Mouse (Mus musculus) kidney, embryonic 16.5 days (tissue): Measurements from ENCODE around the gene Pde4d. TPM values are rescaled to one million over a fixed set of nuclear protein-coding genes. Genes with fewer than 3 reads are reported as not detected.

Experiments used
- ATAC-seq: fragments of 200-750 bp; cut with Nextera tagmentation; 2 replicates; pipeline ENCODE4 v1.8.0; 2017; ENCODE audit warnings: moderate TSS enrichment; ENCODE audit not compliant: low FRiP score, low TSS enrichment
- H3K27ac ChIP-seq: fragments of 300-500 bp; sonication (generic); 2 replicates; pipeline ENCODE4 v1.5.1; 2014; ENCODE audit warnings: low read length
- H3K27me3 ChIP-seq: fragments of 300-500 bp; sonication (generic); 2 replicates; pipeline ENCODE4 v1.6.1; 2014; ENCODE audit warnings: low read length, control low read depth, mixed read lengths; ENCODE audit not compliant: insufficient read depth
- H3K36me3 ChIP-seq: fragments of 300-500 bp; sonication (generic); 2 replicates; pipeline ENCODE4 v1.6.1; 2014; ENCODE audit warnings: low read length, control low read depth, mixed read lengths; ENCODE audit not compliant: insufficient read depth
- H3K4me1 ChIP-seq: fragments of 300-500 bp; sonication (generic); 2 replicates; pipeline ENCODE4 v1.6.1; 2014; ENCODE audit warnings: low read length, control low read depth, mixed read lengths; ENCODE audit not compliant: insufficient read depth
- H3K4me2 ChIP-seq: fragments of 300-500 bp; sonication (generic); replicated peaks from 2 replicates; pipeline ENCODE4 v1.6.1; 2014; ENCODE audit warnings: low read depth, low read length
- H3K4me3 ChIP-seq: fragments of 300-500 bp; sonication (generic); 2 replicates; pipeline ENCODE4 v1.5.1; 2014; ENCODE audit warnings: mild to moderate bottlenecking, low read length
- H3K9ac ChIP-seq: fragments of 300-500 bp; sonication (generic); replicated peaks from 2 replicates; pipeline ENCODE4 v1.6.1; 2014; ENCODE audit warnings: low read length
- H3K9me3 ChIP-seq: fragments of 300-500 bp; sonication (generic); 2 replicates; pipeline ENCODE4 v1.6.1; 2016; ENCODE audit warnings: low read length, control low read depth
- WGBS: fragments of 180-500 bp; shearing (Covaris S2); extraction: QIAGEN DNeasy Blood & Tissue Kit; methylation state at CpG from one replicate; pipeline ENCODE4 v1.1.7; 2014; 5-methylcytosine and 5-hydroxymethylcytosine counted together
- polyA plus RNA-seq: library from polyadenylated mRNA; unstranded; fragments of >200 nt; fragmentation: Nextera tagmentation; extraction: Ambion mirVana; gene quantifications from 2 replicates; pipeline ENCODE4 v1.2.1, GENCODE M21; 2015

The Pde4d gene
- polyA plus RNA-seq, 1 experiment from 2014 or later: 11.1 TPM

DNA sequence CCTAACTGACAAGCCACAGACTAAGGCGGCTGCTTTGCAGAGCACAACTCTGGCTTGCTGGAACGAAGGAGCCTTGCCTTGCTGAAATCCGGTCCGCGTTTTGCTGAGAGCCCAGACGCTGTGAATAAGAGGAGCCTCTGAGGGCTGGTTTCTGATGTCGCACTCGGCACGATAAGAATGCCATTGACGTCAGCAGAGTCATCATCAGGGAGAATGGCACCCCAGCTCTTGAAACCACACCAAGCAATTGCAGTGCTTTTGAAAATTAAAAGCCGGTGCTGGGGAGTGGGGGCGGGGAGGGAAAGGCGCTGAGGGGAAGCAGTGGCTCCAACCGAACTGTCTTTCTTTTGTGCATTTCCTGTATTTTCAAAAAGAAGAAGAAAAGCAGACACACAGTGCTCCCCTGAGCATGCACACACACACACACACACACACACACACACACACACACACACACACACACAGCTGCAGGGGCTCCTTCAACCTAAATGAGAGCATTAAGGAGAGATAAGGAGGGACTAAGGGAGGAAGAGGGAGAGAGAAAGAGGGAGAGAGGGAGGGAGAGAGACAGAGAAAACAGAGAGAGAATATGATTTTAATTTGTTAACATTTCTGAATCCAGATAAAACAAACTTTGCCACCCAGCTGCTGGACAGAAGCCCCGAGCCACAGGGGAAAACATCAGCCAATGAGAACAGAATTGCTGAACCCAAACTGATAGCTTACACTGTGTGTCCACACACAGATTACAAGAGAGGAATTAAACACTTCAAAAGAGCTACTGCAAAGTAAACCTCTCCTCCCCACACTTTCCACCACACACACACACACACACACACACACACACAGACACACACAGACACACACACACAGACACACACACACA is 1372.9 kb downstream of the Pde4d start:
- Histone ChIP-seq H3K9ac (peak overlapping the region; percentile 67), H3K4me2 (peak overlapping the region; percentile 55), H3K4me3 (peak overlapping the region; percentile 39), H3K9me3 (no peaks in the 10 kb centered on the region), H3K27ac (peak overlapping the region; percentile 96), H3K4me1 (peaks cover 31% of the 10 kb centered on the region), H3K36me3 (no peaks in the 10 kb centered on the region), H3K27me3 (no peaks in the 10 kb centered on the region)
- peak; percentile 96 for ATAC-seq
- under 1% methylated on average over 15 of the region's 15 CpGs for WGBS

- Histone ChIP-seq H3K4me3 (no peak overlapping the region), H3K4me1 (peaks cover 31% of the 10 kb centered on the region), H3K9me3 (no peaks in the 10 kb centered on the region), H3K27me3 (no peaks in the 10 kb centered on the region), H3K27ac (peak overlapping the region; percentile 96), H3K9ac (peak overlapping the region; percentile 49), H3K36me3 (no peaks in the 10 kb centered on the region), H3K4me2 (peak overlapping the region; percentile 55)
- WGBS: 27% methylated on average over 11 of the region's 11 CpGs
- no peak for ATAC-seq
Observed at GRCm38 (mm10) chr13:109823307-109824031, 1373.7 kb downstream of the Pde4d start.

DNA sequence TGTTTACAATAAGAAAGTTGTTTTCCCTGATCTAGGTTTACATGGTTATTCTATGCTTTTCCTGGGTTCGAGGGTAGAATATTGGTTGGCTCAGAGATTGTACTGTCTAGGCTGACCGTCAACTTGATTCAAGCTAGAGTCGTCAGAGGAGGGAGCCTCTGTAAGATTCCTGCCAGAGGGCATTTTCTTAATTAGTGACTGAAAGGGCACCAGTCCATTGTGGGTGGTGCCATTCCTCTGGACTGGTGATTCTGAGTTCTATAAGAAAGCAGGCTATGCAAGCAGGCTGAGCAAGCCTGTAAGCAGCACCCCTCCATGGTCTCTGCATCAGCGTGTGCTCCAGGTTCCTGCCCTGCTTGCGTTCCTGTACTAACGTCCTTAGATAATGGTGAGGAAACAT is 1376.1 kb downstream of the Pde4d start:
- Histone ChIP-seq H3K4me3 (no peak overlapping the region), H3K27me3 (no peaks in the 10 kb centered on the region), H3K4me1 (peaks cover 27% of the 10 kb centered on the region), H3K9me3 (no peaks in the 10 kb centered on the region), H3K36me3 (no peaks in the 10 kb centered on the region), H3K4me2 (no peak overlapping the region), H3K9ac (no peak overlapping the region), H3K27ac (no peak overlapping the region)
- 83% methylated on average over 6 of the region's 6 CpGs for WGBS
- no peak for ATAC-seq

GRCm38 (mm10) chr13:109827341-109827740 is 1377.6 kb downstream of the Pde4d start:
- Histone ChIP-seq H3K9me3 (no peaks in the 10 kb centered on the region), H3K27ac (no peak overlapping the region), H3K36me3 (no peaks in the 10 kb centered on the region), H3K4me3 (no peak overlapping the region), H3K4me1 (peaks cover 13% of the 10 kb centered on the region; the same call in 1 of the 2 replicates), H3K9ac (no peak overlapping the region), H3K27me3 (no peaks in the 10 kb centered on the region), H3K4me2 (no peak overlapping the region)
- 86% methylated on average over 6 of the region's 6 CpGs for WGBS
- ATAC-seq: no peak

DNA sequence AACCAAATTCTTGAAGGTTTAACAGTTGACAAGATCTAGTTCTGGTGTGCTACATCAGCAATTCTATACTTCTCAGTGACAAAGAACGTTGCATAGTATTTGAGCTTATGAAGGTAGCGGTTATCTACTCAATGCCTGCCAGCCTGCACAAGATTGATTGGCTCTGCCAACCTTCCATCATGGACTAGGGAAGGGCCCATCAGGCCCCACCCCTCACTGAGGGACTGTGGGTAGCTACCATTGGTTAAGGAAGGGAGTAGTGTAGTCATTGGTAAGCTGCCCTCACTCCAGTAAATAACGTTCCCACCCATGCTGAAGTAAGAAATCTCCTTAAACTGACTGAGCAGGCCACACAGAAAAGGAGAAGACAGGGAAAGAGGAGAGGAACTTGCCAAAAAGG is 1378.2 kb downstream of the Pde4d start:
- WGBS: 77% methylated on average over 3 of the region's 3 CpGs
- H3K27me3 ChIP-seq: no peaks in the 10 kb centered on the region
- no peak overlapping the region for H3K4me3 ChIP-seq
- no peak overlapping the region for H3K27ac ChIP-seq
- ATAC-seq: no peak
- no peaks in the 10 kb centered on the region for H3K36me3 ChIP-seq
- peaks cover 11% of the 10 kb centered on the region; the same call in 1 of the 2 replicates for H3K4me1 ChIP-seq
- H3K4me2 ChIP-seq: no peak overlapping the region
- H3K9me3 ChIP-seq: no peaks in the 10 kb centered on the region
- H3K9ac ChIP-seq: no peak overlapping the region

DNA sequence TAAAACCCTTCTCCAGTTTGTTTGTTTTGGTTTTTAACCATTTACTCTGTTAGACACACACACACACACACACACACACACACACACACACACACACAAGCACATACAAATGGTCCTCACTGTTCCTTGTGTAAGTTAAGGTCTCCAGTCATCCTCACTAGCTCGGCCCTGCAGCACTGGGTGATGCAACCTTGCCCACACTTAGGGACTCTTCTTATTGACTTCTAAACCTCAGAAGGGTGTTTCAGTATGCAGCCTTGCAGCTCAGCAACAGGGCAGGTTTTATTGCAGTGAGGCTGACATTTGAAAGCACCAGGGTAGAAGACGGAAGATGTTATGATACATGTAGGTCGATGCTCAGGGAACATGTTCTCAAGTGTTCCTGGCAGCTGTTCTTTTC is 1379.7 kb downstream of the Pde4d start:
- ATAC-seq: no peak
- H3K9ac ChIP-seq: no peak overlapping the region
- H3K4me1 ChIP-seq: no peaks in the 10 kb centered on the region
- H3K9me3 ChIP-seq: no peaks in the 10 kb centered on the region
- H3K36me3 ChIP-seq: no peaks in the 10 kb centered on the region
- H3K4me3 ChIP-seq: no peak overlapping the region
- H3K27me3 ChIP-seq: no peaks in the 10 kb centered on the region
- no peak overlapping the region for H3K27ac ChIP-seq
- 61% methylated on average over 3 of the region's 3 CpGs for WGBS
- no peak overlapping the region for H3K4me2 ChIP-seq

DNA sequence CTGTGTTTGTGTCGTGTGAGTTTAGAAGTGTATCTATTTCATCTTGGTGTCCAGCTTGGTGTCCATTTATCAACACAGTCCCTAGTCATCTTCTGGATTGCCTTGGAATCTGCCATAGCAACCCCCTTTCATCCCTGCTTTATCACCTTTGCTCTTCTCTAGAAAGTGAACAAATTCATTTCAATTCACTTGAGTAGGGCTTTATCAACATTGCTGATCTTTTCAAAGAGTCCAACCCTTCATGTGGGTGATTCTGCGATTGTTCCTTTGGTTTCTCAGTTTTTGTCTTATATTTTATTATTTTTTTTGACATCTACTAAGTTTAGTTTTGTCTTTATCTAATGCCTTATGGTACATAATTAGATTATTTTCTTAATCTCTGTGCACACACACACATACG is 1385.2 kb downstream of the Pde4d start:
- Histone ChIP-seq H3K36me3 (no peaks in the 10 kb centered on the region), H3K27me3 (no peaks in the 10 kb centered on the region), H3K4me2 (no peak overlapping the region), H3K4me1 (no peaks in the 10 kb centered on the region), H3K27ac (no peak overlapping the region), H3K9me3 (no peaks in the 10 kb centered on the region), H3K4me3 (no peak overlapping the region), H3K9ac (no peak overlapping the region)
- 95% methylated on average over 3 of the region's 3 CpGs for WGBS
- no peak for ATAC-seq

- H3K4me3 ChIP-seq: no peak overlapping the region
- no peaks in the 10 kb centered on the region for H3K36me3 ChIP-seq
- no peaks in the 10 kb centered on the region for H3K9me3 ChIP-seq
- no peak overlapping the region for H3K9ac ChIP-seq
- no peaks in the 10 kb centered on the region for H3K27me3 ChIP-seq
- no peak overlapping the region for H3K4me2 ChIP-seq
- WGBS: 57% methylated on average over 11 of the region's 11 CpGs
- H3K27ac ChIP-seq: no peak overlapping the region
- no peak for ATAC-seq
- H3K4me1 ChIP-seq: no peaks in the 10 kb centered on the region
Observed at GRCm38 (mm10) chr13:109837453-109837852, 1387.7 kb downstream of the Pde4d start.

GRCm38 (mm10) chr13:109837921-109838320 is 1388.2 kb downstream of the Pde4d start:
- Histone ChIP-seq H3K9ac (no peak overlapping the region), H3K4me1 (no peaks in the 10 kb centered on the region), H3K27me3 (no peaks in the 10 kb centered on the region), H3K9me3 (no peaks in the 10 kb centered on the region), H3K4me3 (no peak overlapping the region), H3K27ac (no peak overlapping the region), H3K36me3 (no peaks in the 10 kb centered on the region), H3K4me2 (no peak overlapping the region)
- 88% methylated on average over 7 of the region's 7 CpGs for WGBS
- ATAC-seq: no peak

DNA sequence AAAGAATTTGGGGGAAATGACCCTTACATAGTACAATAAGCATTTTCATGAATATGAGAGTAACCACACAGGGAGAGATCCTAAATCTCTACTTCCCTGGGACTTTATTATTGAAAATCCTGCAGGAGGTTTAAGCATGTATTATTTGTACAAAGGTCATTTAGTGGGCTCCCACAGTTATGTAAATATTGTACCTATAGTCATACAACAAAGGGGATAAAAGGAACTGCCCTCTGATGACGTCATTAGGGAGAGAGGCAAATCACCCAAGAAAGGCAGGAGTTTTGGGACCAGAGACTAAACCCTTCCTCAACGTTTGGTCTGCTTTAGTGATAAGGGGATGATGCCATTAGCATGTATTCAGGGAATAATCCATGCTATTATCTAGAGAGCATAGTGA is 1390.5 kb downstream of the Pde4d start:
- WGBS: 21% methylated on average over 2 of the region's 2 CpGs
- no peak for ATAC-seq
- Histone ChIP-seq H3K36me3 (no peaks in the 10 kb centered on the region), H3K4me2 (no peak overlapping the region), H3K4me1 (no peaks in the 10 kb centered on the region), H3K9ac (no peak overlapping the region), H3K9me3 (no peaks in the 10 kb centered on the region), H3K27ac (no peak overlapping the region), H3K27me3 (no peaks in the 10 kb centered on the region), H3K4me3 (no peak overlapping the region)
